Mouse (Mus musculus): ENCODE measurements around the gene Oprl1.
A peak's percentile ranks its signal among the peaks of the same experiment; 100 is the strongest.

The Oprl1 gene

DNA sequence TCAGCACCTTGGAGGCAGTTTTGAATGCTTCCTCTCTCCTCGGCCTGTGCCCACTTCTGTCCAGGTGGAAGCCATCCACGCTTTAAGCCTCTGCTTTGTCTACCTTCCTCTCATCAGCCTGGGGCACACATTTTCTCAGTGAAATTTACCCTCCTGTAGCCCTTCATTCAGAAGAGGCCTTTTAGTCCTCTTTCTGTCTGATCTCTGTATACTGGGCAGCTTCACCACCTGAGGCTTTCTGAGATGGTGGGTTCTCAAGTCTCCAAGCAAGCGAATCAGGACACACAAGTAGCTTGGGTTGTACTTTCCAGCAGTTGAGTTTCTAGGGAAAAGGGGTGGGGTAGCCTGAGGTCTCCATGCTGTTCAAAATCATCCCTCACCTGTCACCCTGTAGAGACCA lies 22.5 kb upstream of the Oprl1 start:
- DNase-seq (ENCODE audit: low spot score in 2 of 2) = no peak

- DNase-seq (ENCODE audit: low spot score in 2 of 2) = peak; percentile 79 to 82
Observed at GRCm38 (mm10) chr2:181693339-181694280, 21.2 kb upstream of the Oprl1 start, which contains the start of gene Rgs19. Gene Rgs19, minus strand, starts transcription at chr2:181693977.

DNA sequence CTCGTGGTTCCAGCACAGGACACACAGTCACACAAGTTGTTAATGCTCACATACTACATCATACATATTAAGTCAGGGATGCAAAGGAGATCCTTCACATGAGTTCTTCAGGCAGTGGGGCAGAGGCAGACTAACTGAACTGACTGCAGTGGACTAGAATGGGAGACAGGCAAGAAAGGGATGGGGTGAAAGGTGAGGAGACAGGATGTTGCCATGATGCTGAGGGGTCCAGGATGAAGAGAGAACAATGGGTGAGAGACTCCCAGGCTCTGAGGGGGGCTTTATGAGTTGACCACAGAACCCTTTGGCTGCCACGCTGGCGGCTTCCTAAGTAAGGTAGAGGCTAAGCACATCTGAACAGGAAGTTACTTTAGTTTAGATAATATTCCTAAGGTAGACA lies 20.2 kb upstream of the Oprl1 start:
- no peak for DNase-seq (ENCODE audit: low spot score in 2 of 2)

DNA sequence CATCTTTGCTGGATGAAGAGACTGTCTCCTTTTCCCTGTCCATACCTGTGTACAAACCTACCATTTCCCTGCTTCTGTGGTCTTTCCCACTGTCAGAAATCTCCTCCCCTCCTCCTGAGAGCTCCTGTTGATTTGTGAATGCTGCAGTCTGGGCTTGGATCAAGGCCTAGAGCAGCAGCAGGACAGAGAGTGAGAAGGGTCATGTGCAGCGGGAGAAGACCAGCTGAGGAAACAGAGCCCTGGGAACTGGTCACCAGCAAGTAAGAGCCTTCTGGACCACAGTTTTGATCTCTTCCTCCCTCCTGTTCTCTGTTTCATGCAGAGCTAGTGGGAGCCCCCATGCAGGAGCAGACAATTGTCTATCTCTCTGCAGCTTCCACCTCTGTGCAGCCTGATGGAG lies 19.0 kb upstream of the Oprl1 start:
- DNase-seq (ENCODE audit: low spot score in 2 of 2) = no peak

DNA sequence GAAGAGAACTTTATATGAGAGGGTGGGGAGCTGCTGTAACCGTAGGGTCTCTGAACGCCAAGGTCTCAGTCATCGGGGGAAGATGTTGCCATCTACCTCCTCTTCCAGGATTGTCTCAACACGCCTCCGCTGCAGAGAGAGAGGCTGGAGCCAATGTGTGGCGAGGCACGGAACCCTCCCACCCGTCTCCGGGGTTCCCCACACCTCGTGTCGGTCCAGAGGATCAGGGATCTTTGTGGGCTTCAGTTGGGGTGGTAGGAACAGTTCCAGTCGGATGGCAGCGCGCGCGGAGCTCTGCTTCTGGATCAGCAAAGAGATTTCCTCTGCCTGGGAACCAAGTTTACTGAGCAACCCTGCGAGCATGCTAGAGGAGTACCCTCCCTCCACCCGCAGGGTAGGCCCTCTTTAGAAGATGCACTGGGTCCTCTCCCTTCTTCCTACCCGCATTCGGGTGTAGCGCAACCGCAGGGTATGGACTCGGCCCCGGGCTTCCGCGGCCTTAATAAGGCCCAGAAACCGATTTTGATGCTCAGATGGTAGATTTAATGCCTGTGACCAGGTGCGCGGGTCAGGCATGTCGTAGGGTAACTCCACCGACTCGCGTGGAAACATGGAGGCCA lies 17.9 kb upstream of the Oprl1 start:
- no peak for DNase-seq (ENCODE audit: low spot score in 2 of 2)

DNA sequence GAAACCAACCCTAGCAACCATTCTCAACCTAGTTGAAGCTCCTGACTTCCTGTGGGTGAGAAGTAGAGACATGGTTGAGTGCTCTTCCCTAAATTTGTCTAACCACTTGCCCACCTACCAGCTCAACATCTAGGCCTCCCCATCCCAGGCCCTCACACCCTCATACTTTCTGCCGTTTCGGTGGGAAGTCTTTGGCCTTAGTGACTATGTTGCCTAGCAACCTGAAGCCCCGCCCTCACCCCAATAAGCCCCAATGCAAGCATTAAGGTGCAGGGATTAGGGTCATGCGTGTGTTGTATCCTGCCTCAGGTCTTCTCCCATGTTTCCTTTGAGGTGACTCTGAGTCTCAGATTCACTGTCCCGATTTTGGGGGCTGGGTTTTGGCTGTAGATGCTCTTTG lies 16.6 kb upstream of the Oprl1 start, which contains the start of gene Lkaaear1:
Lkaaear1 (minus strand) TSS at position 202 of the 400 bp plus-strand sequence.
- no peak for DNase-seq (ENCODE audit: low spot score in 2 of 2)

DNA sequence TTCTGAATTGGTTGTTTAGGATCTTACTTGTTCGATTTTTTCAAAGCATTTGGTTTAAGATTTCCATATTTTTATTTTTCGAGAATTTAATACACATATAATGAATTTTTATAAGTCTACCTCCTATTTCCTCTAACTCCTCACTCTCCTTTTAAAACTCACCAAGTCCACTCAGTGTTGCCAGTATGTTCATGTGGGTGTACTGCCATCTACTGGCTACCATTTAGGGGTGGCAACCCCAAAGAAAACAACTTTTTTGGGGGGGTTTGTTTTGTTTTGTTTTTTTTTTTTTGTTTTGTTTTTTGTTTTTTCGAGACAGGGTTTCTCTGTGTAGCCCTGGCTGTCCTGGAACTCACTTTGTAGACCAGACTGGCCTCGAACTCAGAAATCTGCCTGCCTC lies 8.1 kb upstream of the Oprl1 start:
- DNase-seq (ENCODE audit: low spot score in 2 of 2) = no peak

DNA sequence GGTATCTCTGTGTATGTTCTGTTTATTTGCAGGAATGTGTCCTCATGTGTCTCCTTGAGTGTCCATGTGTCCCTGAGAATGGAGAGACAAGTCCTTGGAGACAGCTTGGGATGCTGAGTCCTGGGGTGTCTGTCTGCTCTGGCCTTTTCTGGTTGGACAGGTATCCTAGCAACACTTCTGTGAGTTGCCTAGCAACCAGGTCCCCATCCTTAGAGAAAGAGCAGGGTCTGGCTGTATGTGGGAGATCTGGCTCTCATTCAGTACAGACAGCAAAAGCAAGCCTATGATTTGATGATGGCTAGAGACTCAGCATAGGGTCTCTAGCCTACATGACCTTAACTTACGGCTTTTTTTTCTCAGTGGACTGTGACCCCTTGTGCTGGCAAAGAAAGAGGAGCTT lies 1.1 kb upstream of the Oprl1 start:
- DNase-seq (ENCODE audit: low spot score in 2 of 2) = peak; percentile 69 to 73

- DNase-seq (ENCODE audit: low spot score in 2 of 2) = no peak
Observed at GRCm38 (mm10) chr2:181715382-181715781, 566 bp downstream of the Oprl1 start.

- no peak for DNase-seq (ENCODE audit: low spot score in 2 of 2)
Observed at GRCm38 (mm10) chr2:181716991-181717390, 2.2 kb downstream of the Oprl1 start.

DNA sequence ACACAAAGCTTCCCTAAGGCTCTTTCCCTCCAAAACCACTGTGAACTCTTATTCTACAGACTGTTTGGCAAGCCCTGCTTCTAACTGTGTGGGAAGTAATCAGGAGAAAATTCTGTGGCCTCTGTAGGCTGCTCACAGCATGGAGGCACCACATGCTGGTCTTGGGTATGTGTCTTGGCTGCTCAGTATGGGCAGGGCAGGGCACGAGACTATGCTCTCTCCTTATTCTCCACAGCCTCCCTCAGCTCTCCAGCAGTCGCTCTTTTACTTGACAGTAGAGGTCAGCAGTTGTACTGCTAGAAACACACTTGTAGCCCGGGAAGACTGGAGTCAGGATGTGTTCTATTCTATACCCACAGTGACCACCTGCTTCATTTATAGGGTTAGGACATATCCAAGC lies 5.2 kb downstream of the Oprl1 start:
- DNase-seq (ENCODE audit: low spot score in 2 of 2) = no peak

- no peak for DNase-seq (ENCODE audit: low spot score in 2 of 2)
Observed at GRCm38 (mm10) chr2:181721200-181721599, 6.4 kb downstream of the Oprl1 start.

DNA sequence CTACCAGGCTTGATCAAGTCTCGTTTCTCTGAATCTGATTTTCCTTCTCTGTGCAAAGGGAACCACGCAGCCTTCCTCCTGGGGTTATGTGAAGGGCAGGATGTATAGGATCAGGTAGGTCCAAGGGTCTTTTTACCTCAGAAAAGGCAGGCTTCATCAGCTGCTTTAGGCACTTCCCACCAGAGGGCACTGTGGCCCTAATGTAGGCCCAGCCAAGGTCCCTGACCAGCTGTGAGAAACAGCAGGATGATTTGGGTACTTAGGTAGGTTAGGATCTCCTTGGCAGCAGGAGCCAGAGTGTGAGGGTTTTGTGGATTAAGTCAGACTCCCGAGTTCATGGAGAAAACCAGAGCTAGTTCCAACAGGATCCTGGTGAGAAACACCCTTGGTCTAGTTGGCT lies 7.4 kb downstream of the Oprl1 start:
- DNase-seq (ENCODE audit: low spot score in 2 of 2) = peak; percentile 43 to 48

DNA sequence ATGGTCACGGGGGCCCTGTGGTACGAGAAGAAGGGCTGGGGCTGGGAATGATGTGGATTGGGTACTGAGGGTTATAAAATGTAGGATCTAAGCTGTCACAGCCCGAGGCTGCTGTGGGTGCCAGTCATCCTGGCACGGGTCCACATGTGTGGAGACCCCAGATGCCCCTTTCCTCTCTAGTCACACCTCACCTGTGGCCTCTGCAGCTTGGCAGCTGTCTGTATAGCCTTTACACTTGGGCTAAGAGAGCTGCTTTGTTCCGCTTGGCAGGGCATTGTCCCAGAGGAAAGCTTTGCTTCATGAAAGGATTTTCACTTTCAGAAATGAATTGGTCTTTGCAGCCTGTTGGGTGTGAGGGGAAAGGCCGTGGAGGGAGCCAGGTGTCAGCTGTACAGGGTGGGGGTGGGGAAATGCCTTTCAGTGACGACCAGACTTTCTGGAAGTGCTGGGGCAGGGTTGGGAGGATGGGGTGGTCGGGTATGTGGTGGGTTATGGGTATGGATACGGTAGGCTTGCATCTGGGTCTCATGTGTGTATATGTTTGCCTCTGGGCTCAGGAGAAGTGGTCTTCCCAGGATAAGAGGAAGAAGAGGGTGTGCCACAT lies 12.9 kb downstream of the Oprl1 start:
- no peak for DNase-seq (ENCODE audit: low spot score in 2 of 2)

DNA sequence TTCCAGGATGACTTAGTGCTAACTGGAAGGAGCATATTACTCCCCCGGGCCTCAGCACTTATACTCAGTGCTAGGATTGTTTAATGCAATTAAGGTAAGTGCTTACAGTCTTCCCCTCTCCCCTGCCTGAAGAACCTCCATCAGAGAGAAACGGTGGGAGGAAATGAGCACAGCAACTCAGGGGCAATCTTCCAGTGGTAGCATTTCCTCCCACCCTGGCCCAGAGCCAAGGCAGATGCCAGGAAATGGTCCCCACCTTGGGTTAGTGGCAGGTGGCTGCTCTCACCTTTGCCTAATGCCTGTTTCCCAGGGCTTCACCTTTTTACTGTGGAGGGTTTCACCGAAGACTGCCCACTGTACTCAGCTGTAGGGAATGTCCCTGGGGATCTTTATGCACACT lies 15.2 kb downstream of the Oprl1 start:
- no peak for DNase-seq (ENCODE audit: low spot score in 2 of 2)

- DNase-seq (ENCODE audit: low spot score in 2 of 2) = no peak
Observed at GRCm38 (mm10) chr2:181752626-181753025, 37.8 kb downstream of the Oprl1 start.

GRCm38 (mm10) chr2:181758147-181758725 lies 43.4 kb downstream of the Oprl1 start:
- no peak for DNase-seq (ENCODE audit: low spot score in 2 of 2)

DNA sequence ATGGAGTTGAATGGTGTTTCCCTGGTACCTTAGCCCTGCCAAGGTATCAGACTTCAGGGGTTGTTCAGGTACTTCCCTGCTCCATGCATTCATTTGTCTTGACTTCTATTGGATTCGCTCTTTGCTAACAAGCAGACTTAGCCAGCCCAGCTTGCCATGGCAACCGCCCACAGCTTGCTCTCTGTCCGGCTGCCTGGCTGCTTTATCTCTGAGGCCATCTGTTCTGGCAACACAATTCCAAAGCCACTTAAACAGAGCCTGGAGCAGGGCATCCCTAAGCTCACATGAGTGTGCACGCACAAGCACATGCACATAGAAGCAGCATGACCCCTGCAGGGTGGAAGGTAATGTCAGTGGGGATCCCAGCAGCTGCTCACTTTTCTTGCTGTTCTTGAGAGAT lies 44.2 kb downstream of the Oprl1 start:
- DNase-seq (ENCODE audit: low spot score in 2 of 2) = peak; percentile 58 to 66

GRCm38 (mm10) chr2:181763006-181763830 lies 48.4 kb downstream of the Oprl1 start, which contains the start of gene Myt1:
Gene Myt1, plus strand, starts transcription at chr2:181763332.
- DNase-seq (ENCODE audit: low spot score in 2 of 2) = no peak

- DNase-seq (ENCODE audit: low spot score in 2 of 2) = no peak
Observed at GRCm38 (mm10) chr2:181763886-181764527, 49.2 kb downstream of the Oprl1 start.

DNA sequence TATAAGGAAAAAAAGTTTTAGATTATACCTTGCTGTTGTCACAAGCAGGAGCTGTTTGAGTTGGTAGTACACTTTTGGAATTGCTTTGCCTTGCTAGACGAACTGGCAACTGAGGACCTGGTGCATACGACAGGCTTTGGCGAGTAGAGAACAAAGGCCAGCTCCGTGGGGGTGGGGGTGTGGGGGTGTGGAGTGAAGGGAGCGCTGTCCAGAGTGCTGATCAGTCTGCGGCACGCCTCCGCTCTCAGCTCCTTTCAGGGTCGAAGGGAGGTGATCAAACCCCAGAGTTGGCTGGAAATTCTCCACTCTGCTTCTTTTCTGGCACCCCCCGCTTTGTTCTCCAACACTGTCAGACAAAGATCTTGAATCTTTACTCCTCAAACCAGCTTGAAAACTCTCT lies 49.8 kb downstream of the Oprl1 start:
- no peak for DNase-seq (ENCODE audit: low spot score in 2 of 2)

Measured in right cerebral cortex, adult 2 months (tissue).